ENCODE assay signal across 9 mouse cellular contexts in genomic region chr4:117132794-117133143, GRCm38 (mm10). TPM values are rescaled to one million over a fixed set of nuclear protein-coding genes. Genes with fewer than 3 reads are reported as not detected.
DNase-seq lines count a peak whose midpoint lies in the region; ATAC-seq and TF ChIP-seq lines count a peak whose summit lies in the region.
"Had no signal": no experiment of that assay in that cellular context is flagged by ENCODE, and none has a peak within 500 bp of the region (broad histone marks: within the 10 kb centered on the region; RNA-seq: fewer than 3 reads in every experiment).

No protein-coding gene starts in this region.

- H3K4me2 ChIP-seq in neural tube, embryonic 11.5 days (ENCODE audit: low read depth): peak overlapping the region; percentile 81
- peak overlapping the region; percentile 100 for H3K4me2 ChIP-seq in liver, embryonic 11.5 days
- H3K4me2 ChIP-seq in stomach, postnatal 0 days (replicated peaks; ENCODE audit: low read depth): peak overlapping the region; percentile 98

- peak overlapping the region; percentile 65 for H3K4me3 ChIP-seq in cerebellum, adult 2 months (replicated peaks; ENCODE audit: insufficient read depth, low read depth, low read length)
- H3K4me3 ChIP-seq in neural tube, embryonic 11.5 days (ENCODE audit: low read depth, low read length): peak overlapping the region; percentile 78
- H3K4me3 ChIP-seq in liver, embryonic 11.5 days (ENCODE audit: low read depth, low read length): peak overlapping the region; percentile 88
- H3K4me3 ChIP-seq in stomach, postnatal 0 days (ENCODE audit: low read depth, low read length): peak overlapping the region; percentile 80

- H3K9ac ChIP-seq in neural tube, embryonic 11.5 days (ENCODE audit: low read length): peak overlapping the region; percentile 76
- H3K9ac ChIP-seq in liver, embryonic 11.5 days (ENCODE audit: low read depth, low read length): no peak overlapping the region
- H3K9ac ChIP-seq in stomach, postnatal 0 days (ENCODE audit: low read length): peak overlapping the region; percentile 89

- ATAC-seq in neural tube, embryonic 11.5 days (ENCODE audit: insufficient read depth, low FRiP score, low TSS enrichment): no peak
- no peak for ATAC-seq in liver, embryonic 11.5 days (replicated peaks; ENCODE audit: low FRiP score)
- no peak for ATAC-seq in stomach, postnatal 0 days (ENCODE audit: low FRiP score, low TSS enrichment)

- peaks cover 3% of the 10 kb centered on the region for H3K36me3 ChIP-seq in neural tube, embryonic 11.5 days (ENCODE audit: control insufficient read depth, insufficient read depth, low read length)
- H3K36me3 ChIP-seq in liver, embryonic 11.5 days (ENCODE audit: control insufficient read depth, insufficient read depth, low read length): peaks cover 7% of the 10 kb centered on the region; the same call in 1 of the 2 replicates
- H3K36me3 ChIP-seq in stomach, postnatal 0 days (ENCODE audit: control insufficient read depth, insufficient read depth, low read length): peaks cover 9% of the 10 kb centered on the region; the same call in 1 of the 2 replicates

- TF ChIP-seq CTCF in cerebellum, adult 2 months (IDR thresholded peaks at IDR 0.05; ENCODE audit: borderline replicate concordance, insufficient read depth, low read depth, low read length): no peak
- TF ChIP-seq CTCF in stomach, postnatal 0 days (IDR thresholded peaks at IDR 0.05; ENCODE audit: low read depth): no peak

- WGBS in cerebellum, adult 2 months: 37% methylated on average over 11 of the region's 11 CpGs
- 6% methylated on average over 11 of the region's 11 CpGs for WGBS in neural tube, embryonic 11.5 days
- 22% methylated on average over 11 of the region's 11 CpGs for WGBS in liver, embryonic 11.5 days
- WGBS in stomach, postnatal 0 days: 38% methylated on average over 11 of the region's 11 CpGs

- no peak for DNase-seq in cerebellum, adult 2 months
- DNase-seq in cerebellum, adult 8-10 months: no peak
- DNase-seq in neural tube, embryonic 11.5 days (ENCODE audit: low spot score): peak; percentile 23
- DNase-seq in neural tube, embryonic 10.5 days (ENCODE audit: extremely low spot score, low spot score): no peak
- no peak for DNase-seq in liver, embryonic 11.5 days (ENCODE audit: low spot score)
- no peak for DNase-seq in stomach, postnatal 0 days (ENCODE audit: low spot score)
- no peak for DNase-seq in gastrocnemius, postnatal 10 days
- DNase-seq in yolk sac, embryonic 10.5 days (ENCODE audit: low spot score): no peak
- DNase-seq: lung, postnatal 14 days had no signal

- no peaks in the 10 kb centered on the region; the same call in 1 of the 2 replicates for H3K4me1 ChIP-seq in cerebellum, adult 2 months (ENCODE audit: control insufficient read depth, insufficient read depth, low read length)
- peaks cover 29% of the 10 kb centered on the region for H3K4me1 ChIP-seq in neural tube, embryonic 11.5 days (ENCODE audit: control insufficient read depth, insufficient read depth, low read length)
- H3K4me1 ChIP-seq in liver, embryonic 11.5 days (replicated peaks; ENCODE audit: control insufficient read depth, insufficient read depth, low read length): peaks cover 23% of the 10 kb centered on the region
- no peaks in the 10 kb centered on the region for H3K4me1 ChIP-seq in stomach, postnatal 0 days (replicated peaks; ENCODE audit: control insufficient read depth, insufficient read depth)

- no peaks in the 10 kb centered on the region for H3K9me3 ChIP-seq in neural tube, embryonic 11.5 days (ENCODE audit: control insufficient read depth, low read length)
- no peaks in the 10 kb centered on the region for H3K9me3 ChIP-seq in liver, embryonic 11.5 days (ENCODE audit: control insufficient read depth, low read length)
- no peaks in the 10 kb centered on the region for H3K9me3 ChIP-seq in stomach, postnatal 0 days (ENCODE audit: control insufficient read depth, low read length)

- no peak overlapping the region for H3K27ac ChIP-seq in cerebellum, adult 2 months (ENCODE audit: insufficient read depth, low read length)
- H3K27ac ChIP-seq in neural tube, embryonic 11.5 days (ENCODE audit: low read depth, low read length): 0 out of 2 replicates have a peak overlapping the region, but pooled peaks have one; percentile 72
- no peak overlapping the region for H3K27ac ChIP-seq in liver, embryonic 11.5 days (ENCODE audit: low read depth, low read length)
- H3K27ac ChIP-seq in stomach, postnatal 0 days (replicated peaks): no peak overlapping the region

- TF ChIP-seq POLR2A in cerebellum, adult 2 months (IDR thresholded peaks at IDR 0.05; ENCODE audit: borderline replicate concordance, insufficient read depth, low read length): no peak

- TF ChIP-seq EP300 in stomach, postnatal 0 days (optimal IDR thresholded peaks at IDR 0.05): no peak

- H3K27me3 ChIP-seq in cerebellum, adult 2 months (ENCODE audit: control insufficient read depth, insufficient read depth, low read length): no peaks in the 10 kb centered on the region
- no peaks in the 10 kb centered on the region for H3K27me3 ChIP-seq in neural tube, embryonic 11.5 days (ENCODE audit: control insufficient read depth, insufficient read depth, low read length)
- H3K27me3 ChIP-seq in liver, embryonic 11.5 days (replicated peaks; ENCODE audit: control insufficient read depth, insufficient read depth, low read length): peaks cover 21% of the 10 kb centered on the region
- no peaks in the 10 kb centered on the region for H3K27me3 ChIP-seq in stomach, postnatal 0 days (ENCODE audit: control insufficient read depth, insufficient read depth, low read length)

RNA-seq across cellular contexts. Expression of gene Plk3, which starts 1.0 kb away (rescaled TPM):
- 11.2 and 13.6 TPM in 2 replicates for polyA plus RNA-seq in cerebellum, adult 2 months (2012; rRNA removed)
- 42.5 and 48.9 TPM in 2 replicates for polyA plus RNA-seq in neural tube, embryonic 11.5 days (2014; fragmentation: Nextera tagmentation; extraction: Ambion mirVana)
- 2.4 and 2.5 TPM in 2 replicates for polyA plus RNA-seq in liver, embryonic 11.5 days (2014; fragmentation: Nextera tagmentation; extraction: Ambion mirVana)
- polyA plus RNA-seq in stomach, postnatal 0 days (2015; fragmentation: Nextera tagmentation; extraction: Ambion mirVana): 18.1 and 18.7 TPM in 2 replicates
- 1 to 10 TPM; 1.8 to 2.6 TPM for total RNA-seq in gastrocnemius, postnatal 10 days (2021)

RNA-seq across cellular contexts. Expression of gene Tctex1d4, which starts 6.2 kb away (rescaled TPM):
- polyA plus RNA-seq in cerebellum, adult 2 months (2012; rRNA removed): 0.92 and 2.2 TPM in 2 replicates
- not detected in 2 replicates for polyA plus RNA-seq in neural tube, embryonic 11.5 days (2014; fragmentation: Nextera tagmentation; extraction: Ambion mirVana)
- polyA plus RNA-seq in liver, embryonic 11.5 days (2014; fragmentation: Nextera tagmentation; extraction: Ambion mirVana): not detected in 2 replicates
- polyA plus RNA-seq in stomach, postnatal 0 days (2015; fragmentation: Nextera tagmentation; extraction: Ambion mirVana): 0.58 and 0.62 TPM in 2 replicates
- total RNA-seq in gastrocnemius, postnatal 10 days (2021): not detected

RNA-seq across cellular contexts. Expression of gene Btbd19, which starts 7.2 kb away (rescaled TPM):
- polyA plus RNA-seq in cerebellum, adult 2 months (2012; rRNA removed): 7.0 and 7.1 TPM in 2 replicates
- 3.4 and 4.0 TPM in 2 replicates for polyA plus RNA-seq in neural tube, embryonic 11.5 days (2014; fragmentation: Nextera tagmentation; extraction: Ambion mirVana)
- 8.3 and 8.5 TPM in 2 replicates for polyA plus RNA-seq in liver, embryonic 11.5 days (2014; fragmentation: Nextera tagmentation; extraction: Ambion mirVana)
- 5.7 and 5.9 TPM in 2 replicates for polyA plus RNA-seq in stomach, postnatal 0 days (2015; fragmentation: Nextera tagmentation; extraction: Ambion mirVana)
- 1 to 10 TPM; 4.7 to 6.8 TPM for total RNA-seq in gastrocnemius, postnatal 10 days (2021)

RNA-seq across cellular contexts. Expression of gene Rps8, which starts 23.3 kb away (rescaled TPM):
- 458 and 507 TPM in 2 replicates for polyA plus RNA-seq in cerebellum, adult 2 months (2012; rRNA removed)
- 818 and 875 TPM in 2 replicates for polyA plus RNA-seq in neural tube, embryonic 11.5 days (2014; fragmentation: Nextera tagmentation; extraction: Ambion mirVana)
- polyA plus RNA-seq in liver, embryonic 11.5 days (2014; fragmentation: Nextera tagmentation; extraction: Ambion mirVana): 1,349 and 1,481 TPM in 2 replicates
- 752 and 809 TPM in 2 replicates for polyA plus RNA-seq in stomach, postnatal 0 days (2015; fragmentation: Nextera tagmentation; extraction: Ambion mirVana)
- total RNA-seq in gastrocnemius, postnatal 10 days (2021): 1,000 to 10,000 TPM; 1,007 to 1,093 TPM

RNA-seq across cellular contexts. Expression of gene Ptch2, which starts 36.9 kb away (rescaled TPM):
- polyA plus RNA-seq in cerebellum, adult 2 months (2012; rRNA removed): 3.6 and 3.9 TPM in 2 replicates
- 3.4 and 3.9 TPM in 2 replicates for polyA plus RNA-seq in neural tube, embryonic 11.5 days (2014; fragmentation: Nextera tagmentation; extraction: Ambion mirVana)
- 1.4 and 1.8 TPM in 2 replicates for polyA plus RNA-seq in liver, embryonic 11.5 days (2014; fragmentation: Nextera tagmentation; extraction: Ambion mirVana)
- 1.3 and 1.5 TPM in 2 replicates for polyA plus RNA-seq in stomach, postnatal 0 days (2015; fragmentation: Nextera tagmentation; extraction: Ambion mirVana)
- 1 to 10 TPM; 4.8 to 9.6 TPM for total RNA-seq in gastrocnemius, postnatal 10 days (2021)
